Mouse (Mus musculus) MEL (cell line): ENCODE measurements around the gene Tyw1. TPM values are rescaled to one million over a fixed set of nuclear protein-coding genes. Genes with fewer than 3 reads are reported as not detected.

Experiments
- DNase-seq: peaks from one replicate; pipeline ENCODE4 v3.0.0; 2011; ENCODE audit warnings: low read depth, low spot score
- H3K27ac ChIP-seq: 2 replicates; pipeline ENCODE4 v1.5.1; 2012; ENCODE audit warnings: low read depth, mild to moderate bottlenecking, control low read depth, low read length, moderate library complexity; ENCODE audit not compliant: control insufficient read depth
- H3K27me3 ChIP-seq, 2 experiments: fragments of 150-350 bp in 1 of 2; sonication (generic) in 1 of 2; 2 replicates each; pipeline ENCODE4 v1.6.1; 2012; ENCODE audit warnings: low read length in 2 of 2, mild to moderate bottlenecking in 2 of 2, improper control_type of control experiment in 1 of 2, moderate library complexity in 1 of 2; ENCODE audit not compliant: insufficient read depth in 2 of 2, control insufficient read depth in 1 of 2
- H3K36me3 ChIP-seq, 2 experiments: 2 replicates each; pipeline ENCODE4 v1.6.1; 2012 to 2014; ENCODE audit warnings: low read length in 2 of 2, improper control_type of control experiment in 1 of 2, inconsistent platforms in 1 of 2, mild to moderate bottlenecking in 1 of 2; ENCODE audit not compliant: insufficient read depth in 2 of 2, control insufficient read depth in 1 of 2
- H3K4me1 ChIP-seq, 2 experiments: fragments of 150-350 bp in 1 of 2; sonication (generic) in 1 of 2; 2 replicates each; pipeline ENCODE4 v1.6.1; 2012; ENCODE audit warnings: low read length in 2 of 2, improper control_type of control experiment in 1 of 2, mild to moderate bottlenecking in 1 of 2; ENCODE audit not compliant: insufficient read depth in 2 of 2, control insufficient read depth in 1 of 2
- H3K4me3 ChIP-seq, 2 experiments: fragments of 150-350 bp in 1 of 2; sonication (generic) in 1 of 2; 2 replicates each; pipeline ENCODE4 v1.5.1; 2012; ENCODE audit warnings: low read depth in 2 of 2, low read length in 2 of 2, mild to moderate bottlenecking in 2 of 2, moderate library complexity in 2 of 2, control low read depth in 1 of 2, improper control_type of control experiment in 1 of 2; ENCODE audit not compliant: control insufficient read depth in 1 of 2, insufficient read depth in 1 of 2
- H3K79me2 ChIP-seq: 2 replicates; pipeline ENCODE4 v1.6.1; 2012; ENCODE audit warnings: mild to moderate bottlenecking, low read length, moderate library complexity; ENCODE audit not compliant: control insufficient read depth, poor library complexity, insufficient read depth
- H3K9ac ChIP-seq: 2 replicates; pipeline ENCODE4 v1.6.1; 2012; ENCODE audit warnings: low read depth, mild to moderate bottlenecking, control low read depth, low read length, moderate library complexity; ENCODE audit not compliant: control insufficient read depth, poor library complexity, severe bottlenecking
- H3K9me3 ChIP-seq: fragments of 150-350 bp; sonication (generic); replicated peaks from 2 replicates; pipeline ENCODE4 v1.6.1; 2012; ENCODE audit warnings: mild to moderate bottlenecking, low read length, improper control_type of control experiment, moderate library complexity; ENCODE audit not compliant: insufficient read depth
- BHLHE40 ChIP-seq: IDR thresholded peaks from 2 replicates; pipeline ENCODE4 v1.6.1; 2012; ENCODE audit warnings: low read depth, mild to moderate bottlenecking, inconsistent platforms, low read length, improper control_type of control experiment, borderline replicate concordance
- CHD1 ChIP-seq: IDR thresholded peaks from 2 replicates; pipeline ENCODE4 v1.6.1; 2012; ENCODE audit warnings: low read depth, mild to moderate bottlenecking, inconsistent platforms, low read length, improper control_type of control experiment
- CHD2 ChIP-seq: IDR thresholded peaks from 2 replicates; pipeline ENCODE4 v1.6.1; 2011; ENCODE audit warnings: low read length, improper control_type of control experiment
- CTCF ChIP-seq, 3 experiments: IDR thresholded peaks in 2 of 3; conservative IDR thresholded peaks in 1 of 3; 2 replicates each; pipeline ENCODE4 v1.5.1; 2011 to 2012; ENCODE audit warnings: low read length in 3 of 3, low read depth in 2 of 3, mild to moderate bottlenecking in 2 of 3, improper control_type of control experiment in 1 of 3, inconsistent platforms in 1 of 3, mixed read lengths in 1 of 3, moderate library complexity in 1 of 3; ENCODE audit not compliant: control insufficient read depth in 1 of 3, insufficient read depth in 1 of 3, poor library complexity in 1 of 3, severe bottlenecking in 1 of 3
- E2F4 ChIP-seq: IDR thresholded peaks from 2 replicates; pipeline ENCODE4 v1.6.1; 2011; ENCODE audit warnings: low read depth, low read length, improper control_type of control experiment, borderline replicate concordance
- HCFC1 ChIP-seq: IDR thresholded peaks from 2 replicates; pipeline ENCODE4 v1.6.1; 2012; ENCODE audit warnings: low read depth, mild to moderate bottlenecking, inconsistent platforms, low read length, improper control_type of control experiment, moderate library complexity
- KAT2A ChIP-seq: conservative IDR thresholded peaks from 2 replicates; pipeline ENCODE4 v1.6.1; 2012; ENCODE audit warnings: low read depth, low read length, improper control_type of control experiment, inconsistent platforms
- MAFK ChIP-seq: IDR thresholded peaks from 2 replicates; pipeline ENCODE4 v1.6.1; 2011; ENCODE audit warnings: low read depth, mild to moderate bottlenecking, low read length, improper control_type of control experiment, borderline replicate concordance
- MAZ ChIP-seq: IDR thresholded peaks from 2 replicates; pipeline ENCODE4 v1.6.1; 2012; ENCODE audit warnings: low read depth, mild to moderate bottlenecking, inconsistent platforms, low read length, improper control_type of control experiment
- MXI1 ChIP-seq: IDR thresholded peaks from 2 replicates; pipeline ENCODE4 v1.6.1; 2011; ENCODE audit warnings: mild to moderate bottlenecking, low read depth, low read length, improper control_type of control experiment
- POLR2AphosphoS5 ChIP-seq: IDR thresholded peaks from 2 replicates; pipeline ENCODE4 v1.6.1; 2012; ENCODE audit warnings: low read depth, borderline replicate concordance, mild to moderate bottlenecking, inconsistent platforms, low read length, moderate library complexity, mixed read lengths
- RAD21 ChIP-seq: IDR thresholded peaks from 2 replicates; pipeline ENCODE4 v1.6.1; 2011; ENCODE audit warnings: mild to moderate bottlenecking, low read depth, low read length, improper control_type of control experiment
- TAL1 ChIP-seq: IDR thresholded peaks from 2 replicates; pipeline ENCODE4 v1.6.1; 2012; ENCODE audit warnings: mild to moderate bottlenecking, inconsistent platforms, low read length, moderate library complexity, mixed read lengths
- TCF12 ChIP-seq: IDR thresholded peaks from 2 replicates; pipeline ENCODE4 v1.6.1; 2014; ENCODE audit warnings: low read depth, mild to moderate bottlenecking, inconsistent platforms, low read length, improper control_type of control experiment, moderate library complexity
- ZC3H11A ChIP-seq: IDR thresholded peaks from 2 replicates; pipeline ENCODE4 v1.6.1; 2012; ENCODE audit warnings: low read depth, mild to moderate bottlenecking, inconsistent platforms, low read length, improper control_type of control experiment
- ZKSCAN1 ChIP-seq: IDR thresholded peaks from 2 replicates; pipeline ENCODE4 v1.6.1; 2012; ENCODE audit warnings: low read depth, mild to moderate bottlenecking, inconsistent platforms, low read length, improper control_type of control experiment, moderate library complexity
- ZMIZ1 ChIP-seq: IDR thresholded peaks from 2 replicates; pipeline ENCODE4 v1.6.1; 2012; ENCODE audit warnings: low read depth, mild to moderate bottlenecking, inconsistent platforms, low read length, improper control_type of control experiment, moderate library complexity
- ZNF384 ChIP-seq: IDR thresholded peaks from 2 replicates; pipeline ENCODE4 v1.6.1; 2012; ENCODE audit warnings: low read depth, mild to moderate bottlenecking, inconsistent platforms, low read length, improper control_type of control experiment
- polyA plus RNA-seq, 2 experiments: library from polyadenylated mRNA; stranded (reverse) in 1 of 2; unstranded in 1 of 2; fragments of >175 nt in 1 of 2; fragments of >200 nt in 1 of 2; gene quantifications; 2 replicates each; pipeline versions ENCODE4 v1.2.1 to v1.2.4; 2012; ENCODE audit warnings: low replicate concordance in 2 of 2, low read depth in 1 of 2; ENCODE audit not compliant: insufficient read length in 2 of 2, insufficient read depth in 1 of 2, missing spikeins in 1 of 2
- total RNA-seq: library from RNA; depleted of rRNA; stranded (reverse); fragments of 300-350 nt; gene quantifications from 2 replicates; pipeline ENCODE4 v1.2.3, GENCODE M21; 2012

Gene Tyw1
- total and polyA plus RNA-seq, 3 experiments: 33.3 to 133 (median 38.8) TPM

DNA sequence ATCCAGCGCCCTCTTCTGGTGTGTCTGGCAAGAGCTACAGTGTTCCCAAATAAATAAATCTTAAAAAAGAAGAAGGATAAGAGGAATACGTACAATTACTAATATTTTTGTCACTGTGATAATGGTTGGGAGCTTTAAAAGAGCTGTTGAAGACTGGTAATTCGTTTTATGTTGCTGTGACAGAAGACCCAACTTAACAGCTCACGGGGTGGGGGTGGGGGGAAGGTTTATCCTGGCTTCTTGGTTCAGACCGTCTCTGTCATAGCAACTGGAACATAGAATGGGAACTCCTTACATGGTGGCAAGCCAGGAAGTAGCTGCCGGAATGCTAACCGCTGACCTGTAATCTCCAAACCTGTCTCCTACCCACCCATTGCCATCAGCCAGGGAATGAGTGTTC, 38.6 kb upstream of the Tyw1 start, which contains the start of gene Tmem248:
TSS of gene Tmem248 (plus strand) at position 301 of the 400 bp plus-strand sequence.
- Histone ChIP-seq H3K9me3 (no peaks in the 10 kb centered on the region), H3K27ac (no peak within 1 kb of the TSS), H3K79me2 (peaks cover 1% of the 10 kb centered on the region; the same call in 1 of the 2 replicates), H3K9ac (no peak within 1 kb of the TSS), H3K36me3 (peaks cover 0 to 4% of the 10 kb centered on the region in 2 experiments; a peak in 3 of 4 replicates), H3K27me3 (no peaks in the 10 kb centered on the region), H3K4me3 (no peak within 1 kb of the TSS), H3K4me1 (peaks cover 0 to 11% of the 10 kb centered on the region in 2 experiments; a peak in 2 of 4 replicates)
- TF ChIP-seq BHLHE40 (no peak), ZKSCAN1 (no peak), CHD1 (no peak), CTCF (IDR thresholded peaks at IDR 0.05 in 2 of 3, conservative IDR thresholded peaks at IDR 0.05 in 1 of 3; ENCODE audit: control insufficient read depth in 1 of 3, insufficient read depth in 1 of 3, low read depth in 2 of 3, low read length in 3 of 3, poor library complexity in 1 of 3, severe bottlenecking in 1 of 3) (peak in 2 of 3 experiments; percentile 12 to 25; a peak in 2 of 6 replicates), KAT2A (no peak), ZMIZ1 (no peak), E2F4 (no peak), POLR2AphosphoS5 (no peak), ZC3H11A (no peak)
- no peak for DNase-seq

DNA sequence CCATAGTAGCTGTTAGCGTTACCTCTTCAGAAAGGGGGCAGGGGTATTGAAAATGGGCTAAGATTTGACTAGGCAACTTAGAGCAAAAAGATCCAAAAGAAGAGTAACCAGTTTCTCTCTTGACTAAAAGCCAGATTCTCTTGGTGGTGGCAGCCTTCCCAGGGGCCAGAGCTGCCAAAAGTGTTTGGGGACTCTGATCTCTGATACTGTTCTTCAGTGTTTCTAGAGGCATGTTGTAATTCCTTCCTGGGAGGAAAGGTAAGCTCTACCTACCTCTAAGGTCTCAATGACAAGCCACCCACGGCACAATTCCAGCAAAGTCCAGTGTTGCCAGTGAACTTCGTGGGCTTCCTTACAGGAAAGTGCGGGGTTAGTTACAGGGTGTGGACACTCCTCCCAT, 38.0 kb upstream of the Tyw1 start:
- TF ChIP-seq ZMIZ1 (no peak), MAZ (no peak), TAL1 (no peak), MAFK (no peak), ZC3H11A (no peak), MXI1 (no peak), TCF12 (no peak), RAD21 (no peak), ZNF384 (no peak), CHD2 (no peak), HCFC1 (no peak)
- no peaks in the 10 kb centered on the region for H3K27me3 ChIP-seq
- no peak for DNase-seq

More for the DNA sequence above, 38.0 kb upstream of the Tyw1 start:
- peaks cover 0 to 11% of the 10 kb centered on the region in 2 experiments; a peak in 2 of 4 replicates for H3K4me1 ChIP-seq
- no peaks in the 10 kb centered on the region for H3K9me3 ChIP-seq
- no peak overlapping the region for H3K4me3 ChIP-seq
- no peak overlapping the region for H3K9ac ChIP-seq
- peaks cover 6% of the 10 kb centered on the region for H3K79me2 ChIP-seq
- no peak overlapping the region for H3K27ac ChIP-seq
- peaks cover 0 to 4% of the 10 kb centered on the region in 2 experiments; a peak in 3 of 4 replicates for H3K36me3 ChIP-seq
